Mouse (Mus musculus) liver, embryonic 16.5 days (tissue): ENCODE measurements around the gene Tjp3. TPM values are rescaled to one million over a fixed set of nuclear protein-coding genes. Genes with fewer than 3 reads are reported as not detected.

Experiments used
- ATAC-seq: fragments of 200-750 bp; cut with Nextera tagmentation; 2 replicates; pipeline ENCODE4 v1.8.0; 2017; ENCODE audit warnings: low read depth, mild to moderate bottlenecking, moderate number of reproducible peaks, moderate library complexity
- H3K27ac ChIP-seq: fragments of 300-500 bp; sonication (generic); 2 replicates; pipeline ENCODE4 v1.5.1; 2014; ENCODE audit warnings: mild to moderate bottlenecking, low read length
- H3K27me3 ChIP-seq: fragments of 300-500 bp; sonication (generic); 2 replicates; pipeline ENCODE4 v1.6.1; 2014; ENCODE audit warnings: low read depth, low read length, mixed read lengths; ENCODE audit not compliant: control insufficient read depth, insufficient read depth
- H3K36me3 ChIP-seq: fragments of 300-500 bp; sonication (generic); 2 replicates; pipeline ENCODE4 v1.6.1; 2014; ENCODE audit warnings: mild to moderate bottlenecking; ENCODE audit not compliant: control insufficient read depth, insufficient read depth
- H3K4me1 ChIP-seq: fragments of 300-500 bp; sonication (generic); 2 replicates; pipeline ENCODE4 v1.6.1; 2014; ENCODE audit warnings: low read depth, low read length, mixed read lengths; ENCODE audit not compliant: control insufficient read depth
- H3K4me2 ChIP-seq: fragments of 300-500 bp; sonication (generic); 2 replicates; pipeline ENCODE4 v1.6.1; 2014; ENCODE audit warnings: low read depth, low read length, mixed read lengths
- H3K4me3 ChIP-seq: fragments of 300-500 bp; sonication (generic); 2 replicates; pipeline ENCODE4 v1.5.1; 2014; ENCODE audit warnings: low read depth, mild to moderate bottlenecking, low read length
- H3K9ac ChIP-seq: fragments of 300-500 bp; sonication (generic); 2 replicates; pipeline ENCODE4 v1.6.1; 2014; ENCODE audit warnings: low read depth, low read length
- H3K9me3 ChIP-seq: fragments of 300-500 bp; sonication (generic); replicated peaks from 2 replicates; pipeline ENCODE4 v1.6.1; 2016; ENCODE audit warnings: low read length; ENCODE audit not compliant: control insufficient read depth
- WGBS: fragments of 180-500 bp; shearing (Covaris S2); extraction: QIAGEN DNeasy Blood & Tissue Kit; methylation state at CpG from one replicate; pipeline ENCODE4 v1.1.7; 2014; ENCODE audit not compliant: insufficient replicate concordance; 5-methylcytosine and 5-hydroxymethylcytosine counted together
- polyA plus RNA-seq: library from polyadenylated mRNA; unstranded; fragments of >200 nt; fragmentation: Nextera tagmentation; extraction: Ambion mirVana; gene quantifications from 2 replicates; pipeline ENCODE4 v1.2.1, GENCODE M21; 2015

The Tjp3 gene
- polyA plus RNA-seq, 1 experiment from 2014 or later: 1.4 TPM

DNA sequence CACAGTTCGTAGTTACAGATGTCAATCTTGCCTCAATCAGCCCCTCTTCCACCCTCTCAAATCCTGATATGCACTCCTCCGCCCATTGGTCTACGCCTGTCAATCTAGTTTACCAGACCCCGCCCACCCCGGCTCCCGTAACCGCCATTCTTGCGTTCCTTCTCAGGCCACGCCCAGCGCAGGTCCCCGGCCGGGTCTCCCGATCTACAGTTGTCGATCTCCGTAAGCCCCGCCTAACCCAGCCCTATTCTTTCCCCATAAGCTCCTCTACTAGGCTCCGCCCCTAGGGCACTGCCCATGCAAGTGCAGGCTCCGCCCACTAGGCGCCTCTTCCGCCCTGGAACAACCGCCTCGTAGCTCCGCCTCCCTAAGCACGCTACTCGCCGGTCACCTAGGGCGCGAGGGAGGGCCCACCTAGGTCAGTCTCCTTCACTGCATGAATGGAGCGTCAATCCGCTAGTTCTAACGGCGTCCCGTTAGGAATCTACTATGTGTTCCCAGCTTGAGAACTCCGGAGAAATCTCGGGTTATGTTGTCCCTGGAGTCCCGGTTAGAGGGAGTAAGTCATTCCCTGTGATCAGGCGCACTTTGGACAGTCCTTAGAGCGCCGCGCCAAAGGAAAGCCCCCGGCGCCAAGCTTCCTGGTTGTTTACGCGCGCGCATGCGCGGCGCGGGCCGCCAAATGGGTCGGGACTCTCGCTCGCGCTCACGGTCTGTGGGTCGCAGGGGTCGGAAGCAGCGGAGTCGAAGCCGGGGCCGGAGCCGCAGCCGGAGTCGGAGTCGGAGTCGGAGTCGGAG is 29.4 kb upstream of the Tjp3 start, which contains the start of gene Cactin:
TSS of gene Cactin (plus strand) at position 554 of the 798 bp plus-strand sequence.
- H3K4me1 ChIP-seq: peaks cover 46% of the 10 kb centered on the region
- peak; percentile 86 for ATAC-seq
- no peaks in the 10 kb centered on the region for H3K27me3 ChIP-seq
- under 1% methylated on average over 68 of the region's 68 CpGs for WGBS
- H3K9me3 ChIP-seq: no peaks in the 10 kb centered on the region
- H3K27ac ChIP-seq: peak within 1 kb of the TSS; percentile 92
- H3K4me3 ChIP-seq: peak within 1 kb of the TSS; percentile 78
- H3K36me3 ChIP-seq: peaks cover 41% of the 10 kb centered on the region
- peak within 1 kb of the TSS; percentile 89 for H3K4me2 ChIP-seq
- peak within 1 kb of the TSS; percentile 88 for H3K9ac ChIP-seq

DNA sequence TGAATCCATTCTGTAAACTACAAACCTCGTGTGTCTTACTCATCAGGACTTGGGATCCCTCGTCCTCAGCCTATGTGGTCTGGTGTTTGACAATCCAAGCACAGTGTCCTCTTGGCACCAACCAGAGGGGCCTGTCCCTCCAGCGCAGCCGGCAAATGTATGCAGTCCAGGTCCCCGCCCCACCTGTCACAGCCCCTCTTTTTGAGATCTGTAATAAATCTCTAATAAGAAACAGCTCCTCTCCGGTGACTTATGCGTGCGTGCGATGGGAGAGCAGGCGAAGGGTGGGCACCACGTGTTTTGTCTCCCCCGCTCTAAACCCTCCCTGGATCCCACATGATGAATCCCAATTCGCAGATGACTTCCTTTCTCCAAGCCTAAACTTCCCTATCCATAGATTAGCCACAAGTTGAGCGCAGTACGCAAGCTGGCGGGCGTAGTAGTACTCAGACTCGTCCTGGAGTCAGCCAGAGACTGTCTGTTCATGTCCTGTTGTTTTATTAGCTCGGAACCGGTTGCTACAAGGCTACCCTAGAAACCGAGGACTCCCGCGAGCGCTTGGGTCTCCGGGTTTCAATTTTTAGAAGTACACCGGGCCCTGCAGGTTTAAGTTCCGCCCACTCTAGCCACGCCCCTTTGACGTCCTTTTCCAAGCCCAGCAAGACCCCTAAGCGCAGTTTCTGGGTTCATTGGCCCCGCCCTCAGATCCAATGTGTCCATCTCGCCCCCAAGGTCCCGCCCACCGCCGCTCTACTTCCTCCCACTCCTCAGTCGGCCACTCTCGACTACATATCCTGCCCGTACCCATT is 28.6 kb upstream of the Tjp3 start:
- H3K27me3 ChIP-seq: no peaks in the 10 kb centered on the region
- peaks cover 33% of the 10 kb centered on the region for H3K36me3 ChIP-seq
- peak overlapping the region; percentile 78 for H3K4me3 ChIP-seq
- WGBS: 1% methylated on average over 38 of the region's 38 CpGs
- peaks cover 46% of the 10 kb centered on the region for H3K4me1 ChIP-seq
- H3K9ac ChIP-seq: peak overlapping the region; percentile 62
- H3K9me3 ChIP-seq: no peaks in the 10 kb centered on the region
- ATAC-seq: no peak
- H3K27ac ChIP-seq: peak overlapping the region; percentile 92
- H3K4me2 ChIP-seq: peak overlapping the region; percentile 89

DNA sequence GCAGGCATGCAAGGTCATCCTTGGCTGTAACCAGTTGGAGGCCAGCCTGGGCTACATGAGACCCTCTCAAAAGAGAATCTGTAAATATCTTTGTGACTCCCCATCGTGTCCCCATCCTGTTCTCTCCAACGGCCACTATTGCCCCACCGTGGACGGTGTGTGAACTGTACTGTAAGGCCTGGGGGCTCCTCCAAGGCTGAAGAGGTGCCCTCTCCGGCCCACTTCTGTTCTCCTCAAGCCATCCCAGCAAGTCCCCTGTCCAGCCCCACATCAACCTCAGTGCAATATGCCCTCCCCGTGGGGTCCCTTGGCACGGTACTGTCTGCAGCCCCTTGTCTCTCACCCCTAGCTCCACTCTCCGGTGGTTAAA is 27.9 kb upstream of the Tjp3 start:
- Histone ChIP-seq H3K4me2 (peak overlapping the region; percentile 89), H3K36me3 (peaks cover 26% of the 10 kb centered on the region), H3K9ac (peak overlapping the region; percentile 62), H3K4me1 (peaks cover 46% of the 10 kb centered on the region), H3K27me3 (no peaks in the 10 kb centered on the region), H3K27ac (peak overlapping the region; percentile 92), H3K9me3 (no peaks in the 10 kb centered on the region), H3K4me3 (peak overlapping the region; percentile 78)
- ATAC-seq: no peak
- 39% methylated on average over 8 of the region's 8 CpGs for WGBS

GRCm38 (mm10) chr10:81318589-81319329 is 27.4 kb upstream of the Tjp3 start:
- 79% methylated on average over 13 of the region's 13 CpGs for WGBS
- Histone ChIP-seq H3K27ac (no peak overlapping the region), H3K36me3 (peaks cover 21% of the 10 kb centered on the region), H3K4me3 (no peak overlapping the region), H3K9me3 (no peaks in the 10 kb centered on the region), H3K27me3 (no peaks in the 10 kb centered on the region), H3K9ac (no peak overlapping the region; the same call in 1 of the 2 replicates), H3K4me1 (peaks cover 46% of the 10 kb centered on the region), H3K4me2 (no peak overlapping the region)
- ATAC-seq: no peak

- Histone ChIP-seq H3K4me1 (peaks cover 42% of the 10 kb centered on the region), H3K9ac (peak overlapping the region; percentile 35), H3K9me3 (no peaks in the 10 kb centered on the region), H3K27ac (no peak overlapping the region), H3K4me3 (peak overlapping the region; percentile 30), H3K4me2 (peak overlapping the region; percentile 55), H3K27me3 (no peaks in the 10 kb centered on the region), H3K36me3 (peaks cover 12% of the 10 kb centered on the region; the same call in 1 of the 2 replicates)
- no peak for ATAC-seq
- WGBS: 22% methylated on average over 20 of the region's 20 CpGs
Measured at GRCm38 (mm10) chr10:81317273-81317672, 25.9 kb upstream of the Tjp3 start.

DNA sequence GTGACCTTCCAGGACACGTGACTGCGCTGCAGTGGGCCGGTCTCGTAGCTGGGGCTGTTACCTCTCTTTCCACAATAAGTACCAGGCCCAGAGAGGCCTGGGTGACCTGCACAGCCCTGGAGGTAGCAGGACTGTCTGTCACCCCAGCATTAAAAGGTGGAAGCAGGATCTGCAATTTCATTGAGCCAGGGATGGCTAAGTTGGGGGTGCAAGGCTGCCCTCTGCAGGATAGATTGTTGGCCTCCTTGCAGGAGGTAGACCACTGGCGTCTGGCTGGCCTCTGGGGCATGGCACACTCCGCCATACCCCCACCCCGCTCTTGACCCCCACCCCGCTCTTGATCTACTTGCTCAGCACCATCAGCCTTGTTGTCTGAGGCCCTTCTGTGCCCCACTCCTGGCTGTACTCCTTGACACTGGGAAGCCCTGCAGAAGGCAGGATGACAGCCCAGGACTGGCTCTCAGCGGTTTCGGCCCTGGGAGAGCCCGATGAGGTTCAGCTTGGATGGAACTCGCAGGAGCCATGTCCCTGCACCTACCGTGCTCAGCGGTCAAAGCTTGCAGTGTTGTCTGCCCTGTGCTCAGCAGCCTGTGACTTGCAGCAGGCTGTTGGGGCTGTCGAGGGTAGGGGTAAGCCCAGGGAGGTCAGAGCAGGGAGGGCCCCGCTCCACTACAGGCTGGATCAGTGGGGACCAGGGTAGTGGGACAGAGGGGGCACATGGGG is 25.1 kb upstream of the Tjp3 start:
- Histone ChIP-seq H3K9ac (peak overlapping the region; percentile 35), H3K9me3 (no peaks in the 10 kb centered on the region), H3K36me3 (peaks cover 9% of the 10 kb centered on the region; the same call in 1 of the 2 replicates), H3K27ac (no peak overlapping the region), H3K4me2 (peak overlapping the region; percentile 55; the same call in 1 of the 2 replicates), H3K27me3 (no peaks in the 10 kb centered on the region), H3K4me3 (peak overlapping the region; percentile 30), H3K4me1 (peaks cover 35% of the 10 kb centered on the region)
- ATAC-seq: no peak
- WGBS: 64% methylated on average over 16 of the region's 16 CpGs

DNA sequence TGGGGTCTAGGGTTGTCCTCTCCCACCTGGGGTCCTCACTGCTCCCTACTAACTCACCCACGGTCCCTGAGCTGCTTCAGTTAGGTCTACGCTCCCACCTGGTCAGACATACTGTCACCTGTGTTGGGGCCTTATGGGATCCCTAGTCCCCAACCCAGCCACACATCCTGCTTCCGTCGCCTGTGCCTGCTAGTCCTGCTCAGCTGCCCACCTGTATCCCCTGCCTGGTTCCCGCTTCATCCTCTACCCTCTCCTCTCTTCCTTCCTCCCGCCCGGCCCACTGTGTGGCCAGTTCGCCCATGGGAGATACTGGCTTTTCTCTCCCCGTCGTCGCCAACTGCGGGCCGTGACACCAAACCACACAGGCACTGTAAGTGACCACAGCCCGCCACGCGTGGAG is 24.2 kb upstream of the Tjp3 start:
- ATAC-seq: no peak
- peaks cover 9% of the 10 kb centered on the region; the same call in 1 of the 2 replicates for H3K36me3 ChIP-seq
- H3K27ac ChIP-seq: no peak overlapping the region
- peaks cover 35% of the 10 kb centered on the region for H3K4me1 ChIP-seq
- no peaks in the 10 kb centered on the region for H3K27me3 ChIP-seq
- no peak overlapping the region for H3K4me3 ChIP-seq
- no peak overlapping the region for H3K9ac ChIP-seq
- H3K4me2 ChIP-seq: no peak overlapping the region
- 78% methylated on average over 16 of the region's 16 CpGs for WGBS
- no peaks in the 10 kb centered on the region for H3K9me3 ChIP-seq

DNA sequence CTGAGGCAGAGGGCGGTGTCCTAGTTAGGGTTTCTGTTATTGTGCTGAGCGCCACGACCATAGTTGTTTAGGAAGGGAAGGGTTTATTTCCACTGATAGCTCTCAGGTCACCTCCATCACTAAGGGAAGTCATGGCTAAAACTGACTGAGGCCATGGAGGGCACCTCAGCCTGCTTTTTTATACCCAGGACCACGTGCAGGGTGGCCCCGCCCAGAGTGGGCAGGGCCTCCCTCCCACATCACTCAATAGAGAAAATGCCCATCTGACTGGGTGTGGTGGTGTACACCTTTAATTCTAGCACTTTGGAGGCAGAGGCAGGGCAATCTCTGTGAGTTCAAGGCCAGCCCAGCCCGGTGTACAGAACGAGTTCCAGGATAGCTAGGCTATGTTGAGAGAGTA is 22.8 kb upstream of the Tjp3 start:
- Histone ChIP-seq H3K27ac (no peak overlapping the region), H3K36me3 (peaks cover 12% of the 10 kb centered on the region; the same call in 1 of the 2 replicates), H3K4me2 (no peak overlapping the region), H3K4me3 (no peak overlapping the region), H3K9me3 (no peaks in the 10 kb centered on the region), H3K4me1 (peaks cover 25% of the 10 kb centered on the region), H3K9ac (no peak overlapping the region), H3K27me3 (no peaks in the 10 kb centered on the region)
- 71% methylated on average over 7 of the region's 7 CpGs for WGBS
- no peak for ATAC-seq
